Mouse (Mus musculus): ENCODE measurements around the gene Wnt1. TPM values are rescaled to one million over a fixed set of nuclear protein-coding genes. Genes with fewer than 3 reads are reported as not detected.
"Not testable (repeated sequence)": the region's sequence is repeated elsewhere in the genome, so short reads cannot be mapped to it uniquely, and the experiment has no call there.

Wnt1 gene
- not detected for total RNA-seq (2021)
- long read RNA-seq, experiment 1: 0 reads
- long read RNA-seq, experiment 2: 0 reads

GRCm38 (mm10) chr15:98789661-98790535 is at the start of gene Wnt1:
Gene Wnt1, plus strand, starts transcription at chr15:98789857.
- DNase-seq: peak; percentile 68

- DNase-seq: no peak
Measured at GRCm38 (mm10) chr15:98740219-98740618, 49.4 kb upstream of the Wnt1 start.

GRCm38 (mm10) chr15:98742766-98743428 is 46.8 kb upstream of the Wnt1 start:
- DNase-seq: no peak

- DNase-seq: not testable (repeated sequence)
Measured at GRCm38 (mm10) chr15:98743863-98744262, 45.8 kb upstream of the Wnt1 start.

GRCm38 (mm10) chr15:98746344-98746965 is 43.2 kb upstream of the Wnt1 start:
- DNase-seq: no peak

GRCm38 (mm10) chr15:98747296-98747695 is 42.4 kb upstream of the Wnt1 start:
- no peak for DNase-seq

- DNase-seq: no peak
Measured at GRCm38 (mm10) chr15:98749093-98749492, 40.6 kb upstream of the Wnt1 start.

GRCm38 (mm10) chr15:98753021-98753423 is 36.6 kb upstream of the Wnt1 start:
- DNase-seq: no peak

- DNase-seq: no peak
Measured at GRCm38 (mm10) chr15:98754125-98754524, 35.5 kb upstream of the Wnt1 start.

- DNase-seq: peak; percentile 59
Measured at GRCm38 (mm10) chr15:98762201-98762621, 27.4 kb upstream of the Wnt1 start.

- peak; percentile 96 for DNase-seq
Measured at GRCm38 (mm10) chr15:98762670-98763529, 26.8 kb upstream of the Wnt1 start, which contains the start of gene Arf3. Gene Arf3, minus strand, starts transcription at chr15:98763214.

GRCm38 (mm10) chr15:98765929-98766328 is 23.7 kb upstream of the Wnt1 start:
- no peak for DNase-seq

GRCm38 (mm10) chr15:98768259-98768658 is 21.4 kb upstream of the Wnt1 start:
- no peak for DNase-seq

GRCm38 (mm10) chr15:98771813-98772425 is 17.7 kb upstream of the Wnt1 start:
- DNase-seq: no peak

- DNase-seq: no peak
Measured at GRCm38 (mm10) chr15:98772511-98773211, 17.0 kb upstream of the Wnt1 start.

GRCm38 (mm10) chr15:98774096-98774495 is 15.6 kb upstream of the Wnt1 start:
- DNase-seq: no peak

GRCm38 (mm10) chr15:98775533-98775932 is 14.1 kb upstream of the Wnt1 start:
- no peak for DNase-seq

- DNase-seq: no peak
Measured at GRCm38 (mm10) chr15:98776280-98777004, 13.2 kb upstream of the Wnt1 start.

- DNase-seq: no peak
Measured at GRCm38 (mm10) chr15:98777005-98777616, 12.5 kb upstream of the Wnt1 start.

- no peak for DNase-seq
Measured at GRCm38 (mm10) chr15:98777762-98778161, 11.9 kb upstream of the Wnt1 start, which contains the start of gene Wnt10b. Gene Wnt10b, minus strand, starts transcription at chr15:98778150.

Data from gastrocnemius, postnatal 10 days (tissue).